Mouse (Mus musculus) stomach, postnatal 0 days (tissue): ENCODE data around the gene Trmt112. TPM values are rescaled to one million over a fixed set of nuclear protein-coding genes. Genes with fewer than 3 reads are reported as not detected.
"Not testable (repeated sequence)": the region's sequence is repeated elsewhere in the genome, so short reads cannot be mapped to it uniquely, and the experiment has no call there.

Experiments used
- ATAC-seq: fragments of 200-750 bp; cut with Nextera tagmentation; 2 replicates; pipeline ENCODE4 v1.8.0; 2017; ENCODE audit not compliant: low FRiP score, low TSS enrichment
- DNase-seq: peaks from one replicate; pipeline ENCODE4 v3.0.0-alpha.2; 2016; ENCODE audit warnings: low spot score
- H3K27ac ChIP-seq: fragments of 300-500 bp; sonication (generic); replicated peaks from 2 replicates; pipeline ENCODE4 v1.5.1; 2014; ENCODE audit warnings: mild to moderate bottlenecking, control low read depth
- H3K27me3 ChIP-seq: fragments of 300-500 bp; sonication (generic); 2 replicates; pipeline ENCODE4 v1.6.1; 2014; ENCODE audit warnings: low read length; ENCODE audit not compliant: control insufficient read depth, insufficient read depth
- H3K36me3 ChIP-seq: fragments of 300-500 bp; sonication (generic); 2 replicates; pipeline ENCODE4 v1.6.1; 2014; ENCODE audit warnings: low read length, mixed read lengths; ENCODE audit not compliant: control insufficient read depth, insufficient read depth
- H3K4me1 ChIP-seq: fragments of 300-500 bp; sonication (generic); replicated peaks from 2 replicates; pipeline ENCODE4 v1.6.1; 2014; ENCODE audit warnings: antibody characterized with exemption; ENCODE audit not compliant: control insufficient read depth, insufficient read depth
- H3K4me2 ChIP-seq: fragments of 300-500 bp; sonication (generic); replicated peaks from 2 replicates; pipeline ENCODE4 v1.6.1; 2014; ENCODE audit warnings: low read depth, mild to moderate bottlenecking, control low read depth, moderate library complexity
- H3K4me3 ChIP-seq: fragments of 300-500 bp; sonication (generic); 2 replicates; pipeline ENCODE4 v1.5.1; 2014; ENCODE audit warnings: low read depth, low read length, control low read depth
- H3K9ac ChIP-seq: fragments of 300-500 bp; sonication (generic); 2 replicates; pipeline ENCODE4 v1.6.1; 2014; ENCODE audit warnings: mild to moderate bottlenecking, low read length, control low read depth, mixed read lengths
- H3K9me3 ChIP-seq: fragments of 300-500 bp; sonication (generic); 2 replicates; pipeline ENCODE4 v1.6.1; 2016; ENCODE audit warnings: low read length; ENCODE audit not compliant: control insufficient read depth
- CTCF ChIP-seq: IDR thresholded peaks from 2 replicates; pipeline ENCODE4 v1.5.1; 2016; ENCODE audit warnings: antibody characterized with exemption, low read depth, mild to moderate bottlenecking, moderate library complexity
- EP300 ChIP-seq: optimal IDR thresholded peaks from 2 replicates; pipeline ENCODE3; 2016; ENCODE audit warnings: antibody characterized with exemption
- WGBS: fragments of 180-500 bp; shearing (Covaris S2); extraction: QIAGEN DNeasy Blood & Tissue Kit; methylation state at CpG from one replicate; pipeline ENCODE4 v1.1.7; 2014; 5-methylcytosine and 5-hydroxymethylcytosine counted together
- polyA plus RNA-seq: library from polyadenylated mRNA; unstranded; fragments of >200 nt; fragmentation: Nextera tagmentation; extraction: Ambion mirVana; gene quantifications from 2 replicates; pipeline ENCODE4 v1.2.1, GENCODE M21; 2015

The Trmt112 gene
- polyA plus RNA-seq, 1 experiment from 2014 or later = 85.9 TPM

DNA sequence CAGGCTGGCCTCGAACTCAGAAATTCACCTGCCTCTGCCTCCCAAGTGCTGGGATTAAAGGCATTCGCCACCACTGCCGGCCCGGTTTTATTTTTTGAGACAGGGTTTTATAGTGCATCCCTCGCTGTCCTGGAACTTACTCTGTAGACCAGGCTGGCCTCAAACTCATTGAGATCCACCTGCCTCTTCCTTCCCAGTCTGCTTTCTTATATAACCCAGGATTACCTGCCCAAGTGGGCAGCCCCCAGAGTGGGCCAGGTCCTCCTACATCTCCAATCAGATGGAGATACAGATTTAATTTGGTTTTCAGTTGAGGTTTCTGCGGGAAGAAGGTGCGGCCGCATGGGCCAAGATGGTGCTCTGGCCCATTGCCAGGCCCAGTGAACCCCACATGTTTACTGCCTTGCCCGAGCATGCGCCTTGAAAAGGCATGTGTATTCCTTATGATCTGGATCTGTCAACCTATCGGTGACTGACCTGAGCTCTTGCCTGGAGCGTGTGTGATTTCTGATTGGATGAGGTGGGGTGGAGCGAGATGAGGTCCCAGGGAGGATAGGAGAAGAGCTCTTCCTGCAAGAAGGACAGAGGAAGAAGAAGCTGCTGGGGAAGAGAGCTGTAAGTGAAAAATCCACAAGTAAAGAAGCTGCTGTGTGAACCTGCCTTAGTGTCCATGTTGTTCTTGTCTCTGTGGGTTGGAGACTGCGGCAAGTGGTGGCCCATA is 15.6 kb upstream of the Trmt112 start:
- 87% methylated on average over 14 of the region's 14 CpGs for WGBS
- ATAC-seq (no peak), DNase-seq (no peak)
- H3K4me1 ChIP-seq = no peaks in the 10 kb centered on the region
- H3K4me2 ChIP-seq = no peak overlapping the region
- no peaks in the 10 kb centered on the region for H3K36me3 ChIP-seq
- H3K27ac ChIP-seq = no peak overlapping the region
- no peaks in the 10 kb centered on the region for H3K27me3 ChIP-seq
- no peaks in the 10 kb centered on the region for H3K9me3 ChIP-seq
- no peak overlapping the region for H3K4me3 ChIP-seq
- TF ChIP-seq CTCF (no peak), EP300 (no peak)
- no peak overlapping the region for H3K9ac ChIP-seq

DNA sequence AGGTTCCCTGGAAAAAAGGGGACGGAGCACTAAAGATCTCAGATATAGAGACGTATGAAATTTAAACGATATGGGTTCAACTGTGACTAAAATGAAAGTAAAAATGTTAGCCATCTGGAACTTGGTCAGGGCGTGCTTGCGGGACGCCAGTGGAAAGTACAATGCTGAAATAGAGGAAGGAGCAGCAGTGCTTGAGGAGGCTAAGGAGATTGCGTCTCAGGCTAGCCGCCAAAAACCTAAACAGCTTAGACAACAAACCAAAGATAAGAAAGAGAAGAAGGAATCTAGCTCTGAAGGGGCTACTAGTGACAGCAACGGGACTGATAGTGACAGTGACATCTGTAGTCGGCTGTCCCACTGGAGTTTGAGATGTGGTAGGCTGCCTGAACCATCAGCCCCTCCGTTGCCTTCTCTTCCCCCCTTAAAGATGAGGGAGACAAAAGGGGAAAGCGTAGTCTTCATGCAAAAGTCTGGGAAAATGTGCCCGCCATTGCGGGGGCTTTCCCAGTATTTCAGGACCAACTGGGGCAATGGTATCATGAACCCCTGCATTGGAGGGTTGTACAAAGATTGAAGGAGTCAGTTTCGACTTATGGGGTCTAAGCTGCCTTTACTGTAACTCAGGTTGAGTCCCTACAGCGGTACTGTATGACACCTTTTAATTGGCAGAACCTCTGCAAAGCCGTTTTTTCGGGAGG is 13.7 kb upstream of the Trmt112 start:
- not testable (repeated sequence) for H3K4me2 ChIP-seq, H3K27ac ChIP-seq, H3K36me3 ChIP-seq, ATAC-seq, H3K4me3 ChIP-seq, H3K27me3 ChIP-seq, DNase-seq, H3K9me3 ChIP-seq, H3K9ac ChIP-seq, H3K4me1 ChIP-seq
- 85% methylated on average over 18 of the region's 18 CpGs for WGBS

DNA sequence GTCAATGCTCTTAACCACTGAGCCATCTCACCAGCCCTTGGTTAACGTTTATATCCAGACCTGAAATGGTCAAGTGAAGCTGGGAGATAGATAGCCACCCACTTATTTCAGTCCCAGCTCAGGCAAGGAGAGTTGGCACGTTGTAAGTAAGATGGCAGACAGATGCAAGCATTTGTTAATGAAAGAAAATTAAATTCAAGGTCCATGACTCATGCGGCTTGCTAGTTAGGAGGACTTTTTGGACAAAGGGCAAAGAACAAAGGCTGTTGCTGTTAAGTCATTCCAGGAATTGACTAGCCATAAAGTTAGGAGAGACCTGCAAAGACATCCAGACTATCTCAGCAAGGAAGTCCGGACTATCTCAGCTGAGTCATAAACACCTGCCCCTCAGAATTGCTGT is 9.9 kb upstream of the Trmt112 start:
- no peak for TF ChIP-seq CTCF
- TF ChIP-seq EP300 = no peak
- H3K27me3 ChIP-seq = no peaks in the 10 kb centered on the region
- no peak for ATAC-seq
- WGBS = 83% methylated on average over 4 of the region's 4 CpGs
- no peak overlapping the region for H3K9ac ChIP-seq
- H3K36me3 ChIP-seq = no peaks in the 10 kb centered on the region
- no peaks in the 10 kb centered on the region for H3K9me3 ChIP-seq
- H3K4me1 ChIP-seq = no peaks in the 10 kb centered on the region
- DNase-seq = no peak
- H3K4me2 ChIP-seq = no peak overlapping the region
- H3K27ac ChIP-seq = no peak overlapping the region
- no peak overlapping the region for H3K4me3 ChIP-seq

DNA sequence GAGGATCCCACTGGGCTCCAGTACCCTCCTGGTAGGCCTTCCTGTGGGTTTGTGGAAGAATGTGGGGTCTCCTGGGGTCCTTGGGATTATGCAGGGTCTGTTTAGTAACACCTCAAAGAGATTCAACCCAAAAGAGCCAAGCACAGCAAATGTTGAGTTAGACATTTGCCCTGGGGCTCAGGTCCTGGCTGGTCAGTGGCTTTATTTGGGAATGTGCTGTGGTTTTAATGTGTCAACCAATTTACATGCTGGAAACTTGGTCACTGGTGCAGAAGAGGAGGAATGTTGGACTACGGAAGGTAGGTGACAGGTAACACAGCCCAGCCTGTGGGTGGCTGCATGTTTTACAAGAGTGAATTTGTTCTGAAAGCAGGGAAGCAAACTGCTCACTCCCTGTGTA is 6.5 kb upstream of the Trmt112 start:
- H3K9me3 ChIP-seq = no peaks in the 10 kb centered on the region
- ATAC-seq = no peak
- no peaks in the 10 kb centered on the region for H3K27me3 ChIP-seq
- no peak for DNase-seq
- H3K4me2 ChIP-seq = no peak overlapping the region
- H3K36me3 ChIP-seq = peaks cover 7% of the 10 kb centered on the region; the same call in 1 of the 2 replicates
- H3K27ac ChIP-seq = no peak overlapping the region
- 86% methylated on average over 1 of the region's 1 CpGs for WGBS
- H3K4me3 ChIP-seq = no peak overlapping the region
- no peak for TF ChIP-seq EP300
- TF ChIP-seq CTCF = no peak
- peaks cover 1% of the 10 kb centered on the region; the same call in 1 of the 2 replicates for H3K4me1 ChIP-seq
- H3K9ac ChIP-seq = no peak overlapping the region

DNA sequence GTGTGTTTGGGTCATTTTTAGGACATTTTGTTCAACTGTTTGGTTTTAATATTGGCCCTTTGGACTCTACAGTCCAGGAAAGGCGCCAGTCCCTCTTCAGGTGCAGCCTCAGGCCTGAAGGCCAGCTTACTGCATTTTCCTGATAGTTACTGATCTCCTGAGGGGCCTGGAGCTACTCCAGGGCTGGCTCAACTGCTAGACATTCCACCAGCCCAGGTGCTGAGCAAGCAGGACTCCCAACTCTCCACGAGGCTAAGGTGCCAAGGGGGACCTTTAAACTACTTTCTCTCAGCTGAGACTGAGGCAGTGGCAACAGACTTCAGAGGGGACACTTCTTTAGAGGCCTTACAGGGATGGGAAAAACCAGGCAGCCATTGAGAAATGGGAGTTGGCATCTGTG is 4.7 kb upstream of the Trmt112 start:
- peaks cover 4% of the 10 kb centered on the region; the same call in 1 of the 2 replicates for H3K4me1 ChIP-seq
- WGBS = 84% methylated on average over 2 of the region's 2 CpGs
- ATAC-seq (no peak), DNase-seq (no peak)
- TF ChIP-seq EP300 = no peak
- TF ChIP-seq CTCF = no peak
- no peak overlapping the region for H3K4me2 ChIP-seq
- H3K27me3 ChIP-seq = no peaks in the 10 kb centered on the region
- H3K36me3 ChIP-seq = peaks cover 7% of the 10 kb centered on the region; the same call in 1 of the 2 replicates
- no peak overlapping the region for H3K4me3 ChIP-seq
- H3K27ac ChIP-seq = no peak overlapping the region
- no peak overlapping the region for H3K9ac ChIP-seq
- H3K9me3 ChIP-seq = no peaks in the 10 kb centered on the region
